Mouse (Mus musculus) natural killer cell, adult 2 months (primary cell): ENCODE results near the gene Gpr84.

ENCODE experiments used
- DNase-seq, 2 experiments: peaks; one replicate each; pipeline ENCODE4 v3.0.0; 2022; ENCODE audit warnings: low spot score in 2 of 2

Gpr84 gene

GRCm38 (mm10) chr15:103310365-103310910, at the start of gene Gpr84:
Gene Gpr84 (minus strand): TSS chr15:103310612.
- DNase-seq: no peak

- DNase-seq: no peak
Measured at GRCm38 (mm10) chr15:103359869-103360602, 49.6 kb upstream of the Gpr84 start.

- DNase-seq: no peak
Measured at GRCm38 (mm10) chr15:103359122-103359510, 48.7 kb upstream of the Gpr84 start.

GRCm38 (mm10) chr15:103358278-103359121, 48.1 kb upstream of the Gpr84 start:
- DNase-seq: no peak

GRCm38 (mm10) chr15:103357817-103358216, 47.4 kb upstream of the Gpr84 start:
- no peak for DNase-seq

GRCm38 (mm10) chr15:103356130-103356529, 45.7 kb upstream of the Gpr84 start:
- no peak for DNase-seq

GRCm38 (mm10) chr15:103355420-103355819, 45.0 kb upstream of the Gpr84 start:
- DNase-seq: no peak

- DNase-seq: no peak
Measured at GRCm38 (mm10) chr15:103354690-103355089, 44.3 kb upstream of the Gpr84 start.

GRCm38 (mm10) chr15:103353511-103354256, 43.3 kb upstream of the Gpr84 start:
- no peak for DNase-seq

- DNase-seq: peak; percentile 45 to 50
Measured at GRCm38 (mm10) chr15:103352856-103353255, 42.4 kb upstream of the Gpr84 start.

- DNase-seq: peak; percentile 48 to 70
Measured at GRCm38 (mm10) chr15:103347275-103347684, 36.9 kb upstream of the Gpr84 start.

GRCm38 (mm10) chr15:103345789-103346188, 35.4 kb upstream of the Gpr84 start:
- no peak for DNase-seq

- no peak for DNase-seq
Measured at GRCm38 (mm10) chr15:103343556-103343955, 33.1 kb upstream of the Gpr84 start.

GRCm38 (mm10) chr15:103343008-103343407, 32.6 kb upstream of the Gpr84 start:
- DNase-seq: no peak

- DNase-seq: peak; percentile 65 to 83
Measured at GRCm38 (mm10) chr15:103342415-103342814, 32.0 kb upstream of the Gpr84 start.

- DNase-seq: no peak
Measured at GRCm38 (mm10) chr15:103341547-103341946, 31.1 kb upstream of the Gpr84 start.

GRCm38 (mm10) chr15:103340786-103341185, 30.4 kb upstream of the Gpr84 start:
- no peak for DNase-seq

GRCm38 (mm10) chr15:103339961-103340337, 29.5 kb upstream of the Gpr84 start, which contains the start of gene Zfp385a:
Gene Zfp385a (minus strand): TSS chr15:103340093.
- peak; percentile 28 to 67 for DNase-seq

GRCm38 (mm10) chr15:103339166-103339960, 29.0 kb upstream of the Gpr84 start:
- DNase-seq: no peak

GRCm38 (mm10) chr15:103338829-103339165, 28.4 kb upstream of the Gpr84 start:
- no peak for DNase-seq
